Mouse (Mus musculus) kidney, postnatal 10 days (tissue): ENCODE results near the gene Gm49373.
A peak's percentile ranks its signal among the peaks of the same experiment; 100 is the strongest.
"Not testable (repeated sequence)": the region's sequence is repeated elsewhere in the genome, so short reads cannot be mapped to it uniquely, and the experiment has no call there.

Source experiments
- DNase-seq: peaks from one replicate; pipeline ENCODE4 v3.0.0; 2021; ENCODE audit warnings: mixed read lengths

The Gm49373 gene

DNA sequence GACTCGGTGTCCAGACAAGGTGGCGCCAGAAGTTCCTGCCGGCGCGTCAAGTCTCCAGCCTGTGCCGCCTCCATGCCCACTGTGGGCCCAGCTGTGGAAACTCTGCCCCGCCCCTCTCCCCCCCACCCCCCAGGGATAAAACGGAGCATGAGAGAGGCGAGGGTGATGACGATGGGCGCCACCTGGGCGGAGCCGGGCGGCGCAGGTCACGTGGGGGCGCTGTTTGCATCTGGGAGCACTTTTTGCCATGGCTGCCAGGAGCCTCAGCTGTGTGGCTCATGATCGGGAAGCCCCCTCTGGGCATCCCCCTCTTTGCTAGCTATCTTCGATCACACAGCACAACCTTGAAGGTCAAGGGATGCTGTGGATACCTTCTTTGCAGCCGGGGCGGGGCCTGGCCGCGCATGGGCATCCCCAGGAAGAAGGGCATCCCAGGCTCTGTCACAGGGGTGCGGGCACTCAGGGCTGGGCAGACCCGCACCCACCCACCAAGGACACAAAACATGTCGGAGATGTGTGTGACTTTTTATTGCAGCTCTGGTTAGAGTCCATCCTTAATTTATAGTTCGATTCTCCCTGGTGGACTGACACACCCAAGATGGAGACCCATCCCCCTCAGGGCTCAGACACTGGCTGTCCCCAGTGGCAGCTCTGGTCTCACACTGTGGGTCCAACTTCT, 5.8 kb downstream of the Gm49373 start, which contains the start of gene Zglp1:
Gene Zglp1 (minus strand): TSS at position 88 of the 679 bp plus-strand sequence.
- DNase-seq = no peak

DNA sequence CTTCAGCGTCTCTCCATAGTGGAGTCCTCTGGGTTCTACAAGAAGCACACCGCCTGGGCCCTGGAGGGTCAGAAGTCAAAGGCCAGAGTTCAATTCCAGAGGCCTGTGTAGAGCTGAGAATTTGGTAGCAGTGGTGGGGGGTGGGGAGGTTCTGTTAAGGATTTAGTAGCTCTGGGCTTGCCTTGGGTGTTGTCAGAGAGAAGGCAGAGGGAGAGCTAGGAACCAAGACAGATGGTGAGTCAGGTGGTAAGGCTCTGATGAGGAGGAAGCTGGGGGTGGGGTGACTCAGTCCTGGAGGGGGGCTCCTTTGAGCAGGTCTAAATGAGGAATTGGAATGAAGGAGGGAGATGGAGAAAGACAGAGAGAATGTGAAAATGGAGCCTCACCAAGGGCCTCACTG, 10.0 kb downstream of the Gm49373 start:
- DNase-seq = no peak

DNA sequence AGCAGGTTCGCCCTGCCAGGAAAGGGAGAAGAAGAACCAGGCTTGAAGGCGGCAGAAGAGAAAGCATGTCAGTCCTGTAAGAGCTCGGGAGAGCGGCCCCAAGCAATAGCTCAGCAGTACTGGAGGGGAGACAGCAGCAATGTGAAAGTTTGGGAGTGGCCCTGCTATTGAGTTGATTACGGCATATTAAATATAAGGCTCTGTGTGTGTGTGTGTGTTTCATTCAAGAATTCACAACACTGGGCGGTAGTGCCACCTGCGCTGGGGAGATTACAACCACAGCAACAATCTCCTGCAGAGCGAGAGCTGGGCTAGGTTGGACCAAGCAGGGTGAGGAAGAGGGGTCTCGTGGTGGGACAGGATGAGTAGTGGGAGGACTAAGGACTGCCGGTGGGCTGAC, 21.3 kb downstream of the Gm49373 start:
- DNase-seq = no peak

DNA sequence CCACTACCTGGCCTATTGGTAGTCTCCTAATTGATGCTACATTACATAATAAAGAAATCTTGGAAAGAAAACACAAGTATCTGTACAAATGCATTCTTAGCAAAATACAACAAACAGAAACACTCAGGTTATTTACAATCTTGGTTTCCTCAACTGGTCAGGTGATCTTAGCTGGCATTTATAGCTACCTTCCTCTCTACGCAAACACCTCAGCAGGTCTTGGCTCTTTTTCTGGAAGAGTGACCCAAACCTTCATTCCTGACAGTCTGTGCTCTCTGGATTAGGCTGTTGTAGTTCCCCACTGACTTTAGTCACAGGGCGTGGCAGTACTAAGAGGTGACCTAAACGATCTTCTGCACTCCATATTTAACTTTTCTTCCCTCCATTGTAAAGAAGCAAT, 27.7 kb downstream of the Gm49373 start:
- no peak for DNase-seq

DNA sequence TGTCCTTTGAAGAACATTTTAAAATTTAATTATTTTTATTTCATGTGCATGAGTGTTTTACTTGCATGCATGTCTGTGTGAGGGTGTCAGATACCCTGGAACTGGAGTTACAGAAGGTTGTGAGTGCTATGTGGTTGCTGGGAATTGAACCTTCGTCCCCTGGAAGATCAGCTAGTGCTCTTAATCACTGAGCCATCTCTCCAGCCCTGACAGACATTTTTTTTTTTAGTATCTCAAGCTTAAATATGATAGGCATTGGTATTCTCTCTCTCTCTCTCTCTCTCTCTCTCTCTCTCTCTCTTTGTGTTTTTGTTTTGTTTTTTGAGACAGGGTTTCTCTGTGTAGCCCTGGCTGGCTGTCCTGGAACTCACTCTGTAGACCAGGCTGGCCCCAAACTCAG, 28.1 kb downstream of the Gm49373 start:
- not testable (repeated sequence) for DNase-seq

DNA sequence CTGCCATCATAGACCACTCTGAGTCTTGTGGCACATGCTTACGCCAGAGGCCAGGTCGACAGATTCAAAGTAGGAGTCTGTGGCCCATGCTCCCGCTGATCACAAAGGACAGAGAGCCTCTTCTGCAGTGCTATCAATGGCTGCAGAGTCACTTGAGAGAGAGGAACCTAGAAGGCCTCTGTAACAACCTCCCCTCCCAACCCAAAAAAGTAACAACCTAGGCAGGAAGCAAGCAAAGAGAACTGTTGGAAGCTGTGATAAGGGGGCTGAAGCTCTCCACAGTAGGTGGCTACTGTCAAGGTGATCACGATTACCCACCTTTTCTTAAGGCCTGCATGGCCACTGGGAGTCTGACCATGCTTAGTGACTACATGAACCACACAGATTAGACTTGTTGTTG, 29.3 kb downstream of the Gm49373 start:
- no peak for DNase-seq

DNA sequence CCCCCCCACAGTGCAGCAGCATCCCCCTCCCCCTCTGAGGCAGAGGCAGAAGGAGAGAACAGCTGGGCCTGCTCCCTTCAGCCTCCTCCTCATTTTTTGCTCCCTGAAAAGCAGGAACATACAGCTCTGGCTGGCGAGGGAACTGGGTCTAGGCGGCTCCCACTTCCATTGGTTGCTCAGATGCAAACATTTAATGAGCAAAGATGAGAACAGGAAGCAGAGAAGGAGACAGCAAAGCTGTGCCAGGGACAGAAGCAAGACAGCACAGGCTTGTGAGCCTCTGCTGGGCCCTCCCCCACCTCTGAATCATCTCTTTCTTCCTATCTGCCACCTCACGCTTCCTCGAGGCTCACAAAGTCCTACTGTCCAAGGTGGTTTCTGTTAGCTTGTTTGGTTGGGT, 31.6 kb downstream of the Gm49373 start:
- no peak for DNase-seq

DNA sequence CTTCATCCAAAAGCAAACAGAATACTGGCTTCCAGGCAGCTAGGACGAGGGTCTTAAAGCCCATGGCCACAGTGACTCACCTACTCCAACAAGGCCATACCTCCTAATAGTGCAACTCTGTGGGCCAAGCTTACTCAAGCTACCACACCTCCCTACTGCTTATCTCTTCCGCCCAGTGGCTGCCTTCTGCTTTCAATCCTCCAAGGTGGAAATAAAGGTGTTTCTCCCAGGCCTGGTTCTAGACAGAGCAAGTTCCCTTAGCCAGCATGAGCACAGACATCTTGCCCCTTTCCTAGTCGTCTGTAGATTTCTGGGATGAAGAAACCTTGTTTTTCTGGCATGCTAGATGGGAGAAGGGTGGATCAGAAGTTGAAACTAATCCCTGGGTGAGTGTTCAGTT, 33.1 kb downstream of the Gm49373 start:
- DNase-seq = no peak

DNA sequence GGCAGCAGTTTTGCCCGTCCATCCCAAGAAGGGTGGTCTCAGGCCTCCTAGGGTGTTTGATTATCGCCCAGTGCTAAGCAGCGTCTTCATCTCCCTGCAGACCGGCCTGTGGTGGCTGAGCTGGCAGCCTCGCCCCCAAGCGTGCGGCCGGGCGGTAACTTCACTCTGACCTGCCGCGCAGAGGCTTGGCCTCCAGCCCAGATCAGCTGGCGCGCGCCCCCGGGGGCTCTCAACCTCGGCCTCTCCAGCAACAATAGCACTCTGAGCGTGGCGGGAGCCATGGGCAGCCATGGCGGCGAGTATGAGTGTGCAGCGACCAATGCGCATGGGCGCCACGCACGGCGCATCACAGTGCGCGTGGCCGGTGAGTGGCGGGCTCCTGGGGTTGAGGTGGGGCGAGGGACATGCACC, 35.4 kb downstream of the Gm49373 start:
- peak; percentile 74 for DNase-seq

DNA sequence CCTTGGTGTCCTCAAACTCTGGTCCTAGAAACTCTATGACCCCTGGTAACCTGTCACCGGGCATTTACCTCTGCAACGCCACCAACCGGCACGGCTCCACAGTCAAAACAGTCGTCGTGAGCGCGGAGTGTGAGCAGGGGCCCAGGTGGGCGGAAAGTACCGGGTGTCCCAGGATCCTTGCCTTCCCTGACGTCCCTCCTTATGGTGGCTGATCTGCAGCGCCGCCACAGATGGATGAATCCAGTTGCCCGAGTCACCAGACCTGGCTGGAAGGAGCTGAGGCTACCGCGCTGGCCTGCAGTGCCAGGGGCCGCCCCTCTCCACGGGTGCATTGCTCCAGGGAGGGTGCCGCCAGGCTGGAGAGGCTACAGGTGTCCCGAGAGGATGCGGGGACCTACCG, 36.2 kb downstream of the Gm49373 start:
- DNase-seq = no peak

DNA sequence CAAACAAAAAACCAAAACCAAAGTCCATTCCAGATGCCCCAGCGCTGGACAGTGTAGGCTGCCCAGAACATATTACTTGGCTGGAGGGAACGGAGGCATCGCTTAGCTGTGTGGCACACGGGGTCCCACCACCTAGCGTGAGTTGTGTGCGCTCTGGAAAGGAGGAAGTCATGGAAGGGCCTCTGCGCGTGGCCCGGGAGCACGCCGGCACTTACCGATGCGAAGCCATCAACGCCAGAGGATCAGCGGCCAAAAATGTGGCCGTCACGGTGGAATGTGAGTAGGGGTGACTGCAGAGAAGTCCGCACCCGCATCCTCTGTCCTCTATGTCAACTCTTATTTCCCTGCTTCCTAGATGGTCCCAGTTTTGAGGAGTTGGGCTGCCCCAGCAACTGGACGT, 36.7 kb downstream of the Gm49373 start:
- DNase-seq = no peak

DNA sequence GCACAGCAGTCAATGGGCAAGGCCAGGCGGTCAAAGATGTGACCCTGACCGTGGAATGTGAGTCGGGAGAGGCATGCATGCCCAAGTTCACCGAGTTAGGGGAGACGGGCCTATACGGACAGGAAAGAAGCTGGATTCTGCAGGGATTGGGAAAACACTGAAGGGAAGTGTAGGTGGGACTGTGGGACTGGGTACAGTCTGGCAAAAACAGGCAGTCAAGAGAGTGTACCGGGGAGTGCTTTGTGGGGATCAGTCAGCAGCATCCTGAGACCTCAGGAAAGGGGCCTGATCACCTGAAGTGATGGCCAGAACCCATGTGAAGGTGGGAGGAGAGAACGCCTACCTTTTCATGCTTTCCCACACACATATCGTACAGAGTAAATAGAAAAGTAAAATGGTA, 37.3 kb downstream of the Gm49373 start:
- DNase-seq = no peak

DNA sequence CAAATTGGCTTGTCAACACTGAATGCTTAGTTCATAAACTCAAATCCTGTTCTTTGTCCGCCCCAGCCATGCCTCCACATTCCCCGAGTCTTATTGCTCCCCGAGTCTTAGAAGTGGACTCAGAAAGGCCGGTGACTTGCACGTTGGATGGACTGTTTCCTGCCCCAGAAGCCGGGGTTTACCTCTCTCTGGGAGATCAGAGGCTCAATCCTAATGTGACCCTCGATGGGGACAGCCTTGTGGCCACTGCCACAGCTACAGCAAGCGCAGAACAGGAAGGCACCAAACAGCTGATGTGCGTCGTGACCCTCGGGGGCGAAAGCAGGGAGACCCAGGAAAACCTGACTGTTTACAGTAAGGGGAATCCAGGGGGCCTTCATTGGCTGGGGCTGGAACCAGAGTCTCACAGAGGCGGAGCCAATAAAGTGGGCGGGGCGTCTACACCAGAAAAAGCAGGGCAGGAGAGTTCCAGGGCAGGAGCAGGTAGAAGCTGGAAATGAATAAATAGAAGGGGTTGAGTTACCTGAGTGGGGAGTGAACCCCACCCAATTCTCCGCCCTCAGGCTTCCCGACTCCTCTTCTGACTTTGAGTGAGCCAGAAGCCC, 38.3 kb downstream of the Gm49373 start:
- DNase-seq = peak; percentile 58

DNA sequence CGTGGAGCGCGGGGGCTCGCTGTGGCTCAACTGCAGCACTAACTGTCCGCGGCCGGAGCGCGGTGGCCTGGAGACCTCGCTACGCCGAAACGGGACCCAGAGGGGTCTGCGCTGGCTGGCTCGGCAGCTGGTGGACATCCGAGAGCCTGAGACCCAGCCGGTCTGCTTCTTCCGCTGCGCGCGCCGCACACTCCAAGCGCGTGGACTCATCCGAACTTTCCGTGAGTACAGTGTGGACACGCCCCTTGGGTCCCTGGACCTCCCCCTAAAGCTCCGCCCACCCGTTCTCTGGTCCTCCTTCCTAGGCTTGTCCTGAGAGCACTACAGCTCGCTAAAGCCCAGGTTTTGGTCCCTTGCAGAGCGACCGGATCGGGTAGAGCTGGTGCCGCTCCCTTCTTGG, 39.8 kb downstream of the Gm49373 start:
- DNase-seq = peak; percentile 93

DNA sequence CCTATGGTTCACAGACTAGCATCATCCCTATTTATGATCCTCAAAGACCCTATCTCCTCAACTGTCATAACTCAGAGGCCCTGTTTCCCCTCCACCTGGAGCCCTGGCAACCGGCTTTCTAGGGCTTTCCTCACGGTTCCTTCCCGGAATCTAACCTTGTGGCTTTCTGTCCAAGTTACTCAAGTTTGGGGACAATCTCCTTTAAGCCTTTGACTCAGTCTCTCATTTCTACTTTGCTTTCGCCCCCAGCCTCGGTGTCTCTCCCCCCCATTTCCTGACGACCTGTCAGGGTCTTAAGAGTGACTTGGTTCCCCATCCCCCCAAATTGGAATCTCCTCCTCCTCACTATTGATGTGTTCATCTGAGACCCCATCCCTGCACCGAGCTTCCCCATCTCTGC, 40.4 kb downstream of the Gm49373 start:
- no peak for DNase-seq

DNA sequence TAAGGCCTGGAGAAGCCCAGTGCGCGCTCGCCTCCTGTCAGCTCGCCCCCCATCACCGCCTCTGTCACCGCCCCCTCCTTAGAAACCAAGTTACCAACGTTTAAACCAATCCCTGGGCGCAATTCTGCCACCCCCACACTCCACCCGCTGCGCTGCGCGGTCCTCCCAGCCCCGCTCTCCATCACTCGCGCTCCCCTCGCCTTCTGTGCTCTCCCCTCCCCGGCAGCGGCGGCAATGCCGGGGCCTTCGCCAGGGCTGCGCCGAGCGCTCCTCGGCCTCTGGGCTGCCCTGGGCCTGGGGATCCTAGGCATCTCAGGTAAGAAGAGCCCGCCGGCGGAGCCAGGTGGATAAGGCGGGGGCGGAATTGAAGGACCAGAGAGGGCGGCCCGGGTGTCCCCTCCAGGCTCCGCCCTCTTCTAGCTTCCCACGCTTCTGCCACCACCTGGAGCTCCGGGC, 41.0 kb downstream of the Gm49373 start, which contains the start of gene Icam5:
Gene Icam5 (plus strand): TSS at position 178 of the 456 bp plus-strand sequence.
- DNase-seq = no peak

DNA sequence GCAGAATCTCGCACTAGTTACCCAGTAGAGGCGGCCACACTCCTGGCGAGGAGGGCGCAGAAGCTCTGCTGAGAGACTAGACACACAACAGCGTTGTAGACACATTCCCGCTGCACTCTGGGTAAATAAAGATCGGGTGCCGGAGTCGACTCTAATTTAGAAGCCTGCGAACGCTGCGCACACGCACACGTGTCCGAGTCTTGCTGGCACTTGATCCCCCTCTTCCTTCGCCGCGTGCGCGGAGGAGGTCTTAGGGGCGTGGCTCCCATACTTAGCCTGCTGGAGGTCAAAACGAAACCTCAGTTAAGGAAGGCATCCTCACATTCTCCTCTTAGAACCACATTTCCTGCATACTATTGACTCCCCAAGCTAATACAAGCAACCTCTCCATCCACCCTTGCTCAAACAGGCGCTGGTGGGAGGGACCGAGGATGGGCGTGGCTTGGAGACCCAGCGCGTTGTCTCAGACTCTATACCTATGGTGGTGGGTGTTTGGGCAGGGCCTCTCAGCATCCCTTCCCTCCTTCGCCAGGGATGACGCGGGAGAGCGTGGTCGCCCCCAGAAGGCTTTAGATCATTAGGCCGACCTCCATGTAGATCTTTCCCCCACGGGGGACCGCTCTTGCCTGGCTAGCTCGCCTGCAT, 41.5 kb downstream of the Gm49373 start:
- peak; percentile 73 for DNase-seq

DNA sequence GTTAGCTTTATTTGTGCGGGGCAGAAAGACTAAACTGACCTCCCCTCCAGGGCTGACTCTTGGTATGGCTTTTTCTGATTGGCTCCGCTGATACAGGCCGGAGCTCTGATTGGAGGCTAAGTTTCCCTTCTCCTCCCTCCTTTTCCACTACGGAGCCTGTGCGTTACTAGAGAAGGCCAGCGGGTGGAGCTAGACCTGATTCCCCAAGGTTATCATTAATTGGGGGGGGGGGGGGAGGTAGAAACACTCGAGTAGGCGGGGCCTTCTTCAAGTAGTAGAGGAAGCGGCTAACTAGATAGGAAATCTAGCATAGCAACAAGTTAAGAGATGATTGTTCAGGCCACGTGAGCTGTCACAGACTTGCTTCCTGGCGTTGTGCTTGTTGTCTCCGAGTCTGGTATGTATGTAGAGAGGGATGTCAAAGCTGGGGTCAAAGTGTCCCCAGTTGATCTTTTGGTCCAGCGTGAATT, 42.1 kb downstream of the Gm49373 start:
- DNase-seq = peak; percentile 95

DNA sequence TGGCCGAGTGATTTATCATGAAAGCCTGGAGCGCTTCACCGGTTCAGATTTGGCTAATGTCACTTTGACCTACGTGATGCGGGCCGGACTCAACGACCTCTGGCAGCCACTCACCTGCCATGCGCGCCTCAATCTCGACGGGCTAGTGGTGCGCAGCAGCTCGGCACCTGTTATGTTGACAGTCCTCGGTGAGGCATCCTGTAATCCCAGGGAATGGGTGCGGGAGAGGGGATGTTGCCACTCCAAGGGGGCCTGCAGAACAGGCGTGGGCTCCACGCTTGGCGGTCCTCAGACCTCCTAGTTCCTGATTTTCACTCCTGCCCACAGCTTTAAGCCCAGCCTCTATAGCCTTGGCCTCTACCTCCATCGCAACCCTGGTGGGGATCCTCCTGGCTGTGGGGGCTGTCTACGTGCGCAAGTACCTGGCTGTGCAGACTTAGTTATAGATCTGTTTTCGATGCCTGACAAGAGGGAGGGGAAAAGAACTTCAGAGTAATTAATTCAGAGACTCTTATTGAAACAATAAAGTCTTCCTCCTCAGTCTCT, 42.8 kb downstream of the Gm49373 start:
- DNase-seq = no peak

DNA sequence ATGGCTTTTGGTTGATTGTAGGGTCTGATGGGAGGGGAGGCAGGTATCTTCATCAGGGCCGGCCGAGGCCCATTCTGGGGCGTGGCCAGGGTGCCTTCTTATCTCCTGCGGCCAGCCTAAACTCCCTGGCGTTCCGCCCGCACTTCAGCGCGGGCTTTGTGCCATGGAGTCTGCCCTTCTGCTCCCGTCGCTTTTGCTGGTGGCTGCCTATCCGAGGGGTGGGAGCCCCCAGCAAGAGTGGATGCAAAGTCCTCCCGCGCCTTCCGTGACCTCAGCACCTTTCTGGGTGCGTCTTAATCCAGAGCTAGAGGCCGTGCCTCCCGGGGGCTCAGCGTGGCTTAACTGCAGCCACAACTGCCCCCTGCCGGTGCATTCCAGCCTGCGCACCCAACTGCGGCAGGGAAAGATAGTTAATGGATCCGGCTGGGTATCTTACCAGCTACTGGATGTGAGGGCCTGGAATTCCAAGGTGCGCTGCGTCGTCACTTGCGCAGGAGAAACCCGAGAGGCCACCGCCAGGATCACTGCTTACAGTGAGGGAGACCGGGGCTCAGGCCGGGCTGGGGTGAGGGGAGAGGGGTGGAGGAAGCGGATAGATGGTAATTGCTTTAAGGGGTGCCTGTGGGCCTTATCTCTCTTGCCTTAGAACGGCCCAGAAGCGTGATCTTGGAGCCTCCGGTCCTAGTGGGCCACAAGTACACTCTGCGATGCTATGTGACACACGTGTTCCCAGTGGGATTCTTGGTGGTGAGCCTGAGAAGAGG, 43.4 kb downstream of the Gm49373 start, which contains the start of gene Icam4:
Gene Icam4 (plus strand): TSS at position 83 of the 764 bp plus-strand sequence.
- peak; percentile 91 for DNase-seq

DNA sequence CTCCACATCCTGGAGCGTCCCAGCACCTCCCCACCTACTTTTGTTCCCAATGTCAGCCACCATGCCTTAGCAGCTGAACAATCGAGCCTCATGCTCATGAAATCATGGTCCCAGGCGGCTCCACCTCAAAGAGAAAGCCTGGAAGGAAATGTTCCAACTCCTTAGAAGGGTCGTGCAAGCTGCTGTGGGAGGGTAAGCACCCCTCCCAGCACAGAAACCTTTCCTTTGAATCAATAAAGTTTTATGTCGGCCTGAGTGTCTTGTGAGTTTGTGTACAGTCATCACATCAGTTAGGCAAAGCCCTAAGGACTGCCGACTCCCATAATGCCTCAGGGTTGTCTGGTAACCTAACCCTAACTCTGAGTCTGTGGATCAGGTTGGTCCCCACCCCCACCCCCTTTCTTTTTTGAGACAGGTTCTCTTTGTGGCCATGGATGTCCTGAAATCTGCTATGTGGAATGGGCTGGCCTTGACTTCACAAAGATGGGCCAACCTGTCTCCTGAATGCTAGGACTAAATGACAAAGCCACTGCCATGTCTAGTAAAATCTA, 44.3 kb downstream of the Gm49373 start:
- DNase-seq = no peak

DNA sequence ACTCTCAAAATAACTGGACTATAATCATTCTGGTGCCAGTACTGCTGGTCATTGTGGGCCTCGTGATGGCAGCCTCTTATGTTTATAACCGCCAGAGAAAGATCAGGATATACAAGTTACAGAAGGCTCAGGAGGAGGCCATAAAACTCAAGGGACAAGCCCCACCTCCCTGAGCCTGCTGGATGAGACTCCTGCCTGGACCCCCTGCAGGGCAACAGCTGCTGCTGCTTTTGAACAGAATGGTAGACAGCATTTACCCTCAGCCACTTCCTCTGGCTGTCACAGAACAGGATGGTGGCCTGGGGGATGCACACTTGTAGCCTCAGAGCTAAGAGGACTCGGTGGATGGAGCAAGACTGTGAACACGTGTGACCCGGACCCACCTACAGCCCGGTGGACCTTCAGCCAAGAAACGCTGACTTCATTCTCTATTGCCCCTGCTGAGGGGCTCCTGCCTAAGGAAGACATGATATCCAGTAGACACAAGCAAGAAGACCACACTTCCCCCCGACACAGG, 45.1 kb downstream of the Gm49373 start:
- DNase-seq = no peak
